Mouse (Mus musculus) neural tube, embryonic 13.5 days (tissue): ENCODE measurements around the gene Rbm8a. TPM values are rescaled to one million over a fixed set of nuclear protein-coding genes. Genes with fewer than 3 reads are reported as not detected.
"Not testable (repeated sequence)": the region's sequence is repeated elsewhere in the genome, so short reads cannot be mapped to it uniquely, and the experiment has no call there.

Experiments used
- ATAC-seq: fragments of 200-750 bp; cut with Nextera tagmentation; 2 replicates; pipeline ENCODE4 v1.8.0; 2017; ENCODE audit warnings: low read depth, mild to moderate bottlenecking, moderate TSS enrichment, moderate library complexity
- H3K27ac ChIP-seq: fragments of 300-500 bp; sonication (generic); replicated peaks from 2 replicates; pipeline ENCODE4 v1.5.1; 2015; ENCODE audit warnings: moderate library complexity, mild to moderate bottlenecking, inconsistent platforms
- H3K27me3 ChIP-seq: fragments of 300-500 bp; sonication (generic); 2 replicates; pipeline ENCODE4 v1.6.1; 2015; ENCODE audit warnings: mild to moderate bottlenecking, inconsistent platforms
- H3K36me3 ChIP-seq: fragments of 300-500 bp; sonication (generic); 2 replicates; pipeline ENCODE4 v1.6.1; 2015; ENCODE audit warnings: mild to moderate bottlenecking, inconsistent platforms
- H3K4me1 ChIP-seq: fragments of 300-500 bp; sonication (generic); replicated peaks from 2 replicates; pipeline ENCODE4 v1.6.1; 2015; ENCODE audit warnings: inconsistent platforms
- H3K4me2 ChIP-seq: fragments of 300-500 bp; sonication (generic); 2 replicates; pipeline ENCODE4 v1.6.1; 2015; ENCODE audit warnings: inconsistent platforms, mild to moderate bottlenecking, moderate library complexity
- H3K4me3 ChIP-seq: fragments of 300-500 bp; sonication (generic); 2 replicates; pipeline ENCODE4 v1.5.1; 2015; ENCODE audit warnings: mild to moderate bottlenecking, inconsistent platforms
- H3K9ac ChIP-seq: fragments of 300-500 bp; sonication (generic); 2 replicates; pipeline ENCODE4 v1.6.1; 2015; ENCODE audit warnings: moderate library complexity, mild to moderate bottlenecking, inconsistent platforms
- H3K9me3 ChIP-seq: fragments of 300-500 bp; sonication (generic); 2 replicates; pipeline ENCODE4 v1.6.1; 2016; ENCODE audit warnings: inconsistent platforms
- WGBS: fragments of 180-500 bp; shearing (Covaris S2); methylation state at CpG from one replicate; pipeline ENCODE4 v1.1.7; 2015; 5-methylcytosine and 5-hydroxymethylcytosine counted together
- polyA plus RNA-seq: library from polyadenylated mRNA; unstranded; fragments of >200 nt; fragmentation: Nextera tagmentation; extraction: Ambion mirVana; gene quantifications from 2 replicates; pipeline ENCODE4 v1.2.1, GENCODE M21; 2015

Rbm8a gene
- polyA plus RNA-seq, 1 experiment from 2014 or later = 113 TPM

DNA sequence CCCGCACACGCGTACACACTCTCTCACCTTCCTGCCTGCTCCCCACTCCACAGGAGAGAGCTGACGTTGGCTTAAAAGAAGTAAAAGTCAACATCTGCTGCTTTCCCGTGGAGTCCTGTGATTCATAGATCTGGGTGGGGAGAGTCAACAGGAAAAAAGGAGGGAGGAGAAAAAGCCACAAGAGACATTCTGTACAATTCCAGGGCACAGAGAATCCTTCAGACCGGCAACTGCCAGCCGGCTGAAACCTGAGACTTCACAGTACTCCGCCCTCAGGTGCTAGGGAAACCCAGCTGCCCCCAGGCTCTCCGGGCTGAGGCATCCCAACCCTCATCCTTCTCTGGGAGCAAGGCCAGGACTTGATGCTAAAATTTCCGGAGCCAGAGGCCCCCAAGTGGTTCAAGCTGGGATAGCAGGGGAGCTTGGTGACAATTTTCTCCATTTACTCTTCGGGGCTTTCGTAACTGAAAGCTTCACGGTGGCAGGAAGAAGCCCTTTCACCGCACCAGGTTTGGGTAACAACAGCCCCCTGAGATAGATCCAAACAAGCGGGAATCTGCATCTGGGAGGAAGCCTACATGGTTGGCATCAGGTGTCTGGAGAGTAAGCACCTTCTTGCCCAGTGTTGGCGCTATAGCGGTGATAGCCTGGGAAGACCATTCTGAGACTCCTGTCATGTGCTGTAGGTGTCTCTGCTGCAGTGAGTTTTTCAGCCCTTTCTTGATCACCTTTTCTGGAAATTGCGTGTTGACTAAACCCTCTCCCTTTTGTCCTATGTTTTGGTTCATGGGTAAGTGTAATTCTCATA, 33.9 kb downstream of the Rbm8a start:
- no peaks in the 10 kb centered on the region for H3K27me3 ChIP-seq
- no peaks in the 10 kb centered on the region for H3K9me3 ChIP-seq
- WGBS = 6% methylated on average over 15 of the region's 18 CpGs
- H3K36me3 ChIP-seq = no peaks in the 10 kb centered on the region
- H3K27ac ChIP-seq = peak overlapping the region; percentile 52
- peak; percentile 85 for ATAC-seq
- peak overlapping the region; percentile 28 for H3K4me3 ChIP-seq
- H3K4me2 ChIP-seq = peak overlapping the region; percentile 58
- H3K9ac ChIP-seq = peak overlapping the region; percentile 58
- H3K4me1 ChIP-seq = peaks cover 14% of the 10 kb centered on the region; the same call in 1 of the 2 replicates

GRCm38 (mm10) chr3:96665732-96666363, 36.1 kb downstream of the Rbm8a start:
- not testable (repeated sequence) for ATAC-seq, H3K27ac ChIP-seq, H3K4me3 ChIP-seq, H3K4me2 ChIP-seq, H3K27me3 ChIP-seq, H3K9me3 ChIP-seq, H3K36me3 ChIP-seq, H3K9ac ChIP-seq
- WGBS = 89% methylated on average over 7 of the region's 7 CpGs
- peaks cover 24% of the 10 kb centered on the region; the same call in 1 of the 2 replicates for H3K4me1 ChIP-seq

DNA sequence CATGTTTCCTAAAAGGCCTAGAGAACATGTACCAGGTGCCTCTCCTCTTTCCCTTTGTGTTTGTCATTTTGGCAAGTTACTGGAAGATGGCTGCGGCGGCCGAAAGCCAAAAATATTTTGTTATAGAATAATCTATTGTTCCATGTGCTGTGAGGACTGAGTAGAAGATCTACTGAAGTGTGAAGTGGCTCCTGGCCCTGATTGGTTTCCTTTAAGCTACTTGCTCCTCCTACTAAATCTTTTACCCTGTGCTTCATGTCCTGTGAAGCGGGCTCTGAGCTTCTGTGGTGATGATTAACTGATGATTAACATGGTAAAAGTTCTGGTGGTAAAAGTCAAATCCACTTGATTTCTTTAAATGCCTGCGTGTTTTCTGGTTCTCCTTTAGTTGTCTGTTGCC, 37.2 kb downstream of the Rbm8a start:
- no peak overlapping the region for H3K27ac ChIP-seq
- H3K4me1 ChIP-seq = peaks cover 25% of the 10 kb centered on the region; the same call in 1 of the 2 replicates
- H3K27me3 ChIP-seq = peaks cover 15% of the 10 kb centered on the region
- no peak overlapping the region for H3K4me3 ChIP-seq
- ATAC-seq = no peak
- no peak overlapping the region for H3K9ac ChIP-seq
- H3K9me3 ChIP-seq = no peaks in the 10 kb centered on the region
- H3K4me2 ChIP-seq = no peak overlapping the region
- 94% methylated on average over 5 of the region's 5 CpGs for WGBS
- H3K36me3 ChIP-seq = no peaks in the 10 kb centered on the region

DNA sequence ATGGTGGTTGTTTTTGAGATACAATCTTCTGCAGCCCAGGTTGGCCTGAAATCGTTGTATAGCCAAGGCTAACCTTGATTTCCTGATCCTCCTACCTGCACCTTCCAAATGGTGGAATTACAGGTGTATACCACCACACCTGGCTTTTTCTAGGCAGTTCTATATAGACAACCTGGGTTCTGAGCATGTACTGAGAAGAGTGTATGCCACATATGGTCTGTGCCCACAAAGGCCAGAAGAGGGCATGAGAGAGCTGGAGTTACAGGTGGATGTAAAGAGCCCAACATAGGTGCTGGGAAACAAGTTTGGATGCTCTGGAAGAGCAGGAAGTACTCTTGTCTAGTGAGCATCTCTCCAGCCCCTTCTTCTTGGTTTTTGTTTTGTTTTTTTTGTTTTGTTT, 37.6 kb downstream of the Rbm8a start:
- no peaks in the 10 kb centered on the region for H3K36me3 ChIP-seq
- no peak overlapping the region for H3K4me2 ChIP-seq
- peaks cover 15% of the 10 kb centered on the region for H3K27me3 ChIP-seq
- no peak overlapping the region for H3K4me3 ChIP-seq
- no peak overlapping the region for H3K27ac ChIP-seq
- ATAC-seq = no peak
- peaks cover 25% of the 10 kb centered on the region; the same call in 1 of the 2 replicates for H3K4me1 ChIP-seq
- no peak overlapping the region for H3K9ac ChIP-seq
- WGBS = 44% methylated on average over 1 of the region's 1 CpGs
- no peaks in the 10 kb centered on the region for H3K9me3 ChIP-seq

- no peaks in the 10 kb centered on the region for H3K36me3 ChIP-seq
- WGBS = 94% methylated on average over 5 of the region's 5 CpGs
- H3K4me1 ChIP-seq = peaks cover 16% of the 10 kb centered on the region; the same call in 1 of the 2 replicates
- ATAC-seq = no peak
- no peaks in the 10 kb centered on the region for H3K9me3 ChIP-seq
- H3K4me2 ChIP-seq = no peak overlapping the region
- no peak overlapping the region for H3K9ac ChIP-seq
- H3K27me3 ChIP-seq = peaks cover 15% of the 10 kb centered on the region
- H3K27ac ChIP-seq = no peak overlapping the region
- H3K4me3 ChIP-seq = no peak overlapping the region
Measured at GRCm38 (mm10) chr3:96668424-96669067, 38.8 kb downstream of the Rbm8a start.

GRCm38 (mm10) chr3:96669727-96670468, 40.2 kb downstream of the Rbm8a start, which contains the start of gene Ankrd35:
Gene Ankrd35, plus strand, starts transcription at chr3:96670131.
- 5% methylated on average over 35 of the region's 35 CpGs for WGBS

GRCm38 (mm10) chr3:96671519-96671918, 41.8 kb downstream of the Rbm8a start:
- H3K4me2 ChIP-seq = no peak overlapping the region
- no peaks in the 10 kb centered on the region for H3K36me3 ChIP-seq
- WGBS = 93% methylated on average over 5 of the region's 5 CpGs
- no peak overlapping the region for H3K9ac ChIP-seq
- ATAC-seq = no peak
- no peak overlapping the region for H3K27ac ChIP-seq
- H3K9me3 ChIP-seq = no peaks in the 10 kb centered on the region
- no peak overlapping the region for H3K4me3 ChIP-seq
- peaks cover 15% of the 10 kb centered on the region for H3K27me3 ChIP-seq
- H3K4me1 ChIP-seq = peaks cover 10% of the 10 kb centered on the region; the same call in 1 of the 2 replicates

More at GRCm38 (mm10) chr3:96669727-96670468, 40.2 kb downstream of the Rbm8a start, which contains the start of gene Ankrd35:
- Histone ChIP-seq H3K9me3 (no peaks in the 10 kb centered on the region), H3K4me3 (peak within 1 kb of the TSS; percentile 43), H3K27me3 (peaks cover 15% of the 10 kb centered on the region), H3K36me3 (no peaks in the 10 kb centered on the region), H3K4me1 (peaks cover 10% of the 10 kb centered on the region; the same call in 1 of the 2 replicates), H3K4me2 (peak within 1 kb of the TSS; percentile 73), H3K27ac (no peak within 1 kb of the TSS), H3K9ac (peak within 1 kb of the TSS; percentile 61)
- peak; percentile 88 for ATAC-seq

GRCm38 (mm10) chr3:96673514-96673913, 43.8 kb downstream of the Rbm8a start:
- no peaks in the 10 kb centered on the region for H3K36me3 ChIP-seq
- no peaks in the 10 kb centered on the region for H3K9me3 ChIP-seq
- peaks cover 10% of the 10 kb centered on the region; the same call in 1 of the 2 replicates for H3K4me1 ChIP-seq
- H3K4me2 ChIP-seq = no peak overlapping the region
- H3K9ac ChIP-seq = no peak overlapping the region
- WGBS = 71% methylated on average over 4 of the region's 4 CpGs
- no peak overlapping the region for H3K4me3 ChIP-seq
- peaks cover 18% of the 10 kb centered on the region for H3K27me3 ChIP-seq
- ATAC-seq = no peak
- no peak overlapping the region for H3K27ac ChIP-seq

- ATAC-seq = no peak
Measured at GRCm38 (mm10) chr3:96674442-96674841, 44.7 kb downstream of the Rbm8a start.

GRCm38 (mm10) chr3:96675171-96675570, 45.4 kb downstream of the Rbm8a start:
- H3K27ac ChIP-seq = no peak overlapping the region
- H3K4me1 ChIP-seq = peaks cover 7% of the 10 kb centered on the region; the same call in 1 of the 2 replicates
- no peaks in the 10 kb centered on the region for H3K36me3 ChIP-seq
- ATAC-seq = no peak
- 73% methylated on average over 3 of the region's 3 CpGs for WGBS
- H3K4me3 ChIP-seq = no peak overlapping the region
- H3K9me3 ChIP-seq = no peaks in the 10 kb centered on the region
- H3K9ac ChIP-seq = no peak overlapping the region
- H3K27me3 ChIP-seq = peaks cover 26% of the 10 kb centered on the region
- H3K4me2 ChIP-seq = no peak overlapping the region

More at GRCm38 (mm10) chr3:96674442-96674841, 44.7 kb downstream of the Rbm8a start:
- H3K36me3 ChIP-seq = no peaks in the 10 kb centered on the region
- H3K27ac ChIP-seq = no peak overlapping the region
- H3K9ac ChIP-seq = no peak overlapping the region
- peaks cover 10% of the 10 kb centered on the region; the same call in 1 of the 2 replicates for H3K4me1 ChIP-seq
- H3K9me3 ChIP-seq = no peaks in the 10 kb centered on the region
- peaks cover 25% of the 10 kb centered on the region for H3K27me3 ChIP-seq
- H3K4me3 ChIP-seq = no peak overlapping the region
- WGBS = 52% methylated on average over 8 of the region's 8 CpGs
- H3K4me2 ChIP-seq = no peak overlapping the region

DNA sequence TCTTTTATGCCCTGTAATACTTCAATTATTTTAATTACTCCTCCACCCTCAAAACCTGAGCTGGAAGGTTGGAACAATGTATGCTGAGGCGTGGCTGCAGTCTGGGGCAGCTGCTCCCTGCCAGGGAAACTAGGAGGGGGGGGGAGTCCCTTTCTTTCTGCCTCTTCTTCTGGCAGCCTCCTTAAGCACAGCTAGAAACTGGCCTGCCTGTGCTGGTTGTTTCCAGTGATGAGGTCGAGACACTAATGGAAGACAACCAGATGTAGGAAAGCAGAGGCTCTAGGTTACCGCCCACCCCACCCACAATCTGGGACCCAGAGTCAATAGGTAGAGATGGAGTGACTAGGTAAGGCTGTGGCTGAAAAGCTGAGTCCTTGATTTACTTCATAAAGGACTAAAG, 46.0 kb downstream of the Rbm8a start:
- Histone ChIP-seq H3K9me3 (no peaks in the 10 kb centered on the region), H3K4me1 (0 out of 2 replicates have a peak, but pooled peaks cover 2% of the 10 kb centered on the region), H3K36me3 (no peaks in the 10 kb centered on the region), H3K27ac (no peak overlapping the region), H3K9ac (no peak overlapping the region), H3K27me3 (peaks cover 22% of the 10 kb centered on the region), H3K4me2 (no peak overlapping the region), H3K4me3 (no peak overlapping the region)
- 25% methylated on average over 3 of the region's 3 CpGs for WGBS
- no peak for ATAC-seq
